In genomic region chr9:114507421-114507820, GRCm38 (mm10) we compare ENCODE assay signal across 30 mouse cellular contexts. TPM values are rescaled to one million over a fixed set of nuclear protein-coding genes. Genes with fewer than 3 reads are reported as not detected.
DNase-seq lines count a peak whose midpoint lies in the region; ATAC-seq and TF ChIP-seq lines count a peak whose summit lies in the region.
"Had no signal": no experiment of that assay in that cellular context is flagged by ENCODE, and none has a peak within 500 bp of the region (broad histone marks: within the 10 kb centered on the region; RNA-seq: fewer than 3 reads in every experiment).

No protein-coding gene starts in this region.

- no peak overlapping the region for H3K4me2 ChIP-seq in midbrain, embryonic 14.5 days (ENCODE audit: low read length)
- H3K4me2 ChIP-seq: forebrain, embryonic 13.5 days; heart, embryonic 12.5 days; liver, embryonic 13.5 days; midbrain, embryonic 15.5 days; stomach, embryonic 15.5 days had no signal

- WGBS in midbrain, embryonic 14.5 days: 93% methylated on average over 9 of the region's 9 CpGs

- H3K4me3 ChIP-seq in bone marrow macrophage, adult 2 months (ENCODE audit: insufficient read depth, low read length): 0 out of 2 replicates have a peak overlapping the region, but pooled peaks have one; percentile 24
- no peak overlapping the region for H3K4me3 ChIP-seq in midbrain, embryonic 14.5 days (replicated peaks; ENCODE audit: low read depth, low read length)
- H3K4me3 ChIP-seq: forebrain, embryonic 13.5 days; heart, adult 2 months; heart, embryonic 12.5 days; liver, embryonic 13.5 days; midbrain, embryonic 15.5 days; stomach, embryonic 15.5 days had no signal

- no peaks in the 10 kb centered on the region for H3K27me3 ChIP-seq in midbrain, embryonic 14.5 days (ENCODE audit: control insufficient read depth, insufficient read depth, low read length)
- H3K27me3 ChIP-seq: forebrain, embryonic 13.5 days; heart, embryonic 12.5 days; liver, embryonic 13.5 days; midbrain, embryonic 15.5 days; stomach, embryonic 15.5 days had no signal

- TF ChIP-seq POLR2A in bone marrow macrophage, adult 2 months (IDR thresholded peaks at IDR 0.05; ENCODE audit: borderline replicate concordance, low read depth, low read length): no peak

- no peak overlapping the region for H3K9ac ChIP-seq in midbrain, embryonic 14.5 days (replicated peaks; ENCODE audit: low read length)
- H3K9ac ChIP-seq: forebrain, embryonic 13.5 days; heart, embryonic 12.5 days; liver, embryonic 13.5 days; midbrain, embryonic 15.5 days; stomach, embryonic 15.5 days had no signal

- H3K9me3 ChIP-seq in midbrain, embryonic 14.5 days (ENCODE audit: control insufficient read depth, low read length): peaks cover 6% of the 10 kb centered on the region
- H3K9me3 ChIP-seq: midbrain, embryonic 15.5 days; stomach, embryonic 15.5 days had no signal

- H3K36me3 ChIP-seq in midbrain, embryonic 14.5 days (ENCODE audit: control insufficient read depth, insufficient read depth, low read length): no peaks in the 10 kb centered on the region
- H3K36me3 ChIP-seq: G1E; midbrain, embryonic 15.5 days had no signal

- no peak for DNase-seq in cerebellum, postnatal 36 days
- DNase-seq in liver: no peak
- no peak for DNase-seq in midbrain, embryonic 14.5 days
- no peak for DNase-seq in cerebellum, adult 18-20 months
- DNase-seq: adrenal gland, postnatal 14 days; cerebellum, adult 11-12 months; cerebellum, postnatal 10 days; gastrocnemius, postnatal 10 days; heart, adult 2 months; heart, postnatal 4 days; kidney, adult 18-20 months; kidney, postnatal 4 days; left cerebral cortex, postnatal 4 days; liver, embryonic 13.5 days; lung, adult 18-20 months; lung, postnatal 4 days; right cerebral cortex, postnatal 25 days; thymus, postnatal 14 days had no signal

- ATAC-seq in CD4-positive, CD25-positive, alpha-beta regulatory T cell, adult 4 months: peak; percentile 73
- peak; percentile 57 for ATAC-seq in inflammation-experienced regulatory T-cells, adult 6 months
- no peak for ATAC-seq in midbrain, embryonic 14.5 days (ENCODE audit: low FRiP score, low TSS enrichment)
- ATAC-seq: forebrain, embryonic 13.5 days; midbrain, embryonic 15.5 days had no signal

- no peak for TF ChIP-seq CTCF in bone marrow macrophage, adult 2 months (IDR thresholded peaks at IDR 0.05; ENCODE audit: low read depth, low read length)

- peaks cover 10% of the 10 kb centered on the region for H3K4me1 ChIP-seq in bone marrow macrophage, adult 2 months (ENCODE audit: control insufficient read depth, insufficient read depth, low read length)
- no peaks in the 10 kb centered on the region for H3K4me1 ChIP-seq in midbrain, embryonic 14.5 days (ENCODE audit: control insufficient read depth, insufficient read depth, low read length)
- H3K4me1 ChIP-seq: forebrain, embryonic 13.5 days; midbrain, embryonic 15.5 days; stomach, embryonic 15.5 days had no signal

- H3K27ac ChIP-seq in bone marrow macrophage, adult 2 months (ENCODE audit: insufficient read depth, low read depth, low read length): no peak overlapping the region
- H3K27ac ChIP-seq in midbrain, embryonic 14.5 days (replicated peaks; ENCODE audit: low read depth, low read length): no peak overlapping the region
- H3K27ac ChIP-seq: forebrain, embryonic 13.5 days; heart, adult 2 months; liver, embryonic 13.5 days; midbrain, embryonic 15.5 days; stomach, embryonic 15.5 days had no signal

RNA-seq across cellular contexts. Expression of gene Ccr4, which starts 2.7 kb away (rescaled TPM):
- 10 to 100 TPM; 27.8 to 29.8 TPM for polyA plus RNA-seq in CD4-positive, CD25-positive, alpha-beta regulatory T cell, adult 4 months (2017; shearing (Covaris generic))
- not detected in 2 replicates for polyA plus RNA-seq in bone marrow macrophage, adult 2 months (2012; ENCODE audit: insufficient read depth, insufficient read length, missing spikeins)
- 10 to 100 TPM; 16.1 to 24.9 (median 17.5) TPM for polyA plus RNA-seq in inflammation-experienced regulatory T-cells, adult 6 months (2017; shearing (Covaris generic))
- not detected in 2 replicates for polyA plus RNA-seq in midbrain, embryonic 14.5 days (2014; fragmentation: Nextera tagmentation; extraction: Ambion mirVana)
- polyA plus RNA-seq: embryonic facial prominence, embryonic 11.5 days; forebrain, embryonic 13.5 days; G1E; heart, adult 2 months; heart, embryonic 12.5 days; heart, postnatal 0 days; liver, embryonic 13.5 days; lung, postnatal 0 days; midbrain, embryonic 15.5 days; neural tube, embryonic 11.5 days had no signal

RNA-seq across cellular contexts. Expression of gene C130032M10Rik, which starts 8.1 kb away (rescaled TPM):
- not detected for polyA plus RNA-seq in CD4-positive, CD25-positive, alpha-beta regulatory T cell, adult 4 months (2017; shearing (Covaris generic))
- not detected in 2 replicates for polyA plus RNA-seq in bone marrow macrophage, adult 2 months (2012; ENCODE audit: insufficient read depth, insufficient read length, missing spikeins)
- not detected for polyA plus RNA-seq in inflammation-experienced regulatory T-cells, adult 6 months (2017; shearing (Covaris generic))
- polyA plus RNA-seq in midbrain, embryonic 14.5 days (2014; fragmentation: Nextera tagmentation; extraction: Ambion mirVana): not detected in 2 replicates
- polyA plus RNA-seq: embryonic facial prominence, embryonic 11.5 days; forebrain, embryonic 13.5 days; G1E; heart, adult 2 months; liver, embryonic 13.5 days; midbrain, embryonic 15.5 days; neural tube, embryonic 11.5 days had no signal

RNA-seq across cellular contexts. Expression of gene Trim71, which starts 56.7 kb away (rescaled TPM):
- polyA plus RNA-seq in CD4-positive, CD25-positive, alpha-beta regulatory T cell, adult 4 months (2017; shearing (Covaris generic)): not detected
- polyA plus RNA-seq in bone marrow macrophage, adult 2 months (2012; ENCODE audit: insufficient read depth, insufficient read length, missing spikeins): not detected in 2 replicates
- under 1 TPM in 1 of 3 experiments, not detected in 2; 0.04 TPM for polyA plus RNA-seq in inflammation-experienced regulatory T-cells, adult 6 months (2017; shearing (Covaris generic))
- 0.15 and 0.16 TPM in 2 replicates for polyA plus RNA-seq in midbrain, embryonic 14.5 days (2014; fragmentation: Nextera tagmentation; extraction: Ambion mirVana)
- polyA plus RNA-seq: G1E; heart, adult 2 months; heart, postnatal 0 days had no signal

Comparison
In these comparisons a context has a peak if more than half of its experiments do, and no peak if none do; other contexts are left out.
1. RNA of gene Ccr4, which starts 2.7 kb away (polyA plus RNA-seq): 27.8 to 29.8 TPM in CD4-positive, CD25-positive, alpha-beta regulatory T cell, adult 4 months and 16.1 to 24.9 TPM in inflammation-experienced regulatory T-cells, adult 6 months; not detected in bone marrow macrophage, adult 2 months and not detected in midbrain, embryonic 14.5 days; every median in the first group is over 10 times any median in the second.